Mouse (Mus musculus): ENCODE data around the gene Fignl1. TPM values are rescaled to one million over a fixed set of nuclear protein-coding genes. Genes with fewer than 3 reads are reported as not detected.

Gene Fignl1
- total and polyA plus RNA-seq, 3 experiments: 82.8 to 189 (median 98.5) TPM

GRCm38 (mm10) chr11:11820737-11821136 lies 12.0 kb upstream of the Fignl1 start:
- Histone ChIP-seq H3K4me3 (replicated peaks in 1 of 3; ENCODE audit: low read depth in 2 of 3, low read length in 2 of 3, poor library complexity in 1 of 3) (no peak overlapping the region), H3K9me3 (replicated peaks; ENCODE audit: low read length) (no peaks in the 10 kb centered on the region), H3K36me3 (replicated peaks in 1 of 2; ENCODE audit: control insufficient read depth in 1 of 2, insufficient read depth in 1 of 2, low read length in 1 of 2) (no peaks in the 10 kb centered on the region), H3K4me2 (ENCODE audit: insufficient read depth, low read depth, poor library complexity, severe bottlenecking) (no peak overlapping the region), H3K27me3 (replicated peaks) (no peaks in the 10 kb centered on the region), H3K9ac (ENCODE audit: insufficient read depth, low read depth) (0 out of 2 replicates have a peak overlapping the region, but pooled peaks have one; percentile 11), H3K27ac (ENCODE audit: insufficient read depth, low read depth) (peak overlapping the region; percentile 14; the same call in 1 of the 2 replicates), H3K4me1 (ENCODE audit: control insufficient read depth in 1 of 2, insufficient read depth in 2 of 2) (peaks cover 6 to 29% of the 10 kb centered on the region in 2 experiments), H3K79me2 (replicated peaks; ENCODE audit: control insufficient read depth, extremely low read depth, insufficient read depth, poor library complexity, severe bottlenecking) (no peaks in the 10 kb centered on the region)
- TF ChIP-seq SMC3 (IDR thresholded peaks at IDR 0.05; ENCODE audit: low read depth, low read length) (0 out of 2 replicates have a peak, but pooled peaks have one; percentile 1), CHD1 (IDR thresholded peaks at IDR 0.05; ENCODE audit: low read depth, low read length) (no peak), BHLHE40 (IDR thresholded peaks at IDR 0.05; ENCODE audit: low read depth, low read length) (peak; percentile 76), JUN (IDR thresholded peaks at IDR 0.05; ENCODE audit: insufficient read depth, low read depth, low read length) (no peak), EP300 (IDR thresholded peaks at IDR 0.05; ENCODE audit: low read length) (peak; percentile 53; the same call in 1 of the 2 replicates), ETS1 (conservative IDR thresholded peaks at IDR 0.05; ENCODE audit: low read depth, low read length) (peak; percentile 86), IRF4 (IDR thresholded peaks at IDR 0.05; ENCODE audit: low read depth, low read length) (no peak), MEF2A (IDR thresholded peaks at IDR 0.05; ENCODE audit: borderline replicate concordance, low read depth, low read length) (0 out of 2 replicates have a peak, but pooled peaks have one; percentile 15), TCF12 (IDR thresholded peaks at IDR 0.05; ENCODE audit: low read depth, low read length) (0 out of 2 replicates have a peak, but pooled peaks have one; percentile 42), MAX (IDR thresholded peaks at IDR 0.05; ENCODE audit: low read length) (0 out of 2 replicates have a peak, but pooled peaks have one; percentile 11)
- peak; percentile 74 for DNase-seq (ENCODE audit: extremely low read depth)
- dilution Hi-C loops (cut with MboI; ENCODE audit: extremely low pct_ligation_motif_present, extremely low pct_unique_long_range_greater_than_20kb, low sequenced_read_pairs): loop anchor here (25.0 kb wide), 1 partner anchor 142 kb away; no protein-coding TSS in a partner anchor
- in situ Hi-C loops (cut with MboI; ENCODE audit: low pct_ligation_motif_present, low pct_unique_long_range_greater_than_20kb, low sequenced_read_pairs): loop anchor here (25.0 kb wide), 3 partner anchors 392 to 717 kb away; no protein-coding TSS in a partner anchor

GRCm38 (mm10) chr11:11820251-11820650 lies 11.5 kb upstream of the Fignl1 start:
- Histone ChIP-seq H3K9ac (ENCODE audit: insufficient read depth, low read depth) (0 out of 2 replicates have a peak overlapping the region, but pooled peaks have one; percentile 11), H3K36me3 (replicated peaks in 1 of 2; ENCODE audit: control insufficient read depth in 1 of 2, insufficient read depth in 1 of 2, low read length in 1 of 2) (no peaks in the 10 kb centered on the region), H3K27ac (ENCODE audit: insufficient read depth, low read depth) (no peak overlapping the region), H3K79me2 (replicated peaks; ENCODE audit: control insufficient read depth, extremely low read depth, insufficient read depth, poor library complexity, severe bottlenecking) (no peaks in the 10 kb centered on the region), H3K4me3 (replicated peaks in 1 of 3; ENCODE audit: low read depth in 2 of 3, low read length in 2 of 3, poor library complexity in 1 of 3) (no peak overlapping the region), H3K4me2 (ENCODE audit: insufficient read depth, low read depth, poor library complexity, severe bottlenecking) (no peak overlapping the region), H3K27me3 (replicated peaks) (no peaks in the 10 kb centered on the region), H3K9me3 (replicated peaks; ENCODE audit: low read length) (no peaks in the 10 kb centered on the region), H3K4me1 (ENCODE audit: control insufficient read depth in 1 of 2, insufficient read depth in 2 of 2) (peaks cover 6 to 29% of the 10 kb centered on the region in 2 experiments)
- no peak; the same call in 1 of the 2 replicates for TF ChIP-seq NELFE (IDR thresholded peaks at IDR 0.05; ENCODE audit: low read depth, low read length)
- peak; percentile 20; the same call in 1 of the 2 replicates for TF ChIP-seq MYC (IDR thresholded peaks at IDR 0.05; ENCODE audit: low read depth, low read length)
- no peak for TF ChIP-seq UBTF (IDR thresholded peaks at IDR 0.05; ENCODE audit: low read depth, low read length)
- TF ChIP-seq NRF1 (IDR thresholded peaks at IDR 0.05; ENCODE audit: low read depth, low read length): no peak
- TF ChIP-seq ETS1 (conservative IDR thresholded peaks at IDR 0.05; ENCODE audit: low read depth, low read length): no peak
- no peak for TF ChIP-seq ZMIZ1 (IDR thresholded peaks at IDR 0.05; ENCODE audit: low read depth, low read length)
- no peak for TF ChIP-seq USF2 (conservative IDR thresholded peaks at IDR 0.05; ENCODE audit: low read depth, low read length)
- TF ChIP-seq JUND (conservative IDR thresholded peaks at IDR 0.05; ENCODE audit: low read depth, low read length): peak; percentile 31; the same call in 1 of the 2 replicates
- no peak for TF ChIP-seq KAT2A (IDR thresholded peaks at IDR 0.05; ENCODE audit: insufficient replicate concordance, low read length)
- TF ChIP-seq SMC3 (IDR thresholded peaks at IDR 0.05; ENCODE audit: low read depth, low read length): peak; percentile 100
- 0 out of 2 replicates have a peak, but pooled peaks have one; percentile 30 for TF ChIP-seq IRF4 (IDR thresholded peaks at IDR 0.05; ENCODE audit: low read depth, low read length)
- no peak for TF ChIP-seq MAX (IDR thresholded peaks at IDR 0.05; ENCODE audit: low read length)
- 0 out of 2 replicates have a peak, but pooled peaks have one; percentile 43 for TF ChIP-seq TBP (conservative IDR thresholded peaks at IDR 0.05; ENCODE audit: low read depth, low read length)
- TF ChIP-seq ELF1 (IDR thresholded peaks at IDR 0.05; ENCODE audit: low read depth, low read length): no peak
- 0 out of 2 replicates have a peak, but pooled peaks have one; percentile 27 for TF ChIP-seq POLR2A (IDR thresholded peaks at IDR 0.05; ENCODE audit: low read depth, low read length)
- TF ChIP-seq JUN (IDR thresholded peaks at IDR 0.05; ENCODE audit: insufficient read depth, low read depth, low read length): no peak
- TF ChIP-seq ZC3H11A (IDR thresholded peaks at IDR 0.05; ENCODE audit: low read depth, low read length): peak; percentile 99
- peak; percentile 74 to 99 for TF ChIP-seq CTCF (conservative IDR thresholded peaks at IDR 0.05 in 1 of 2, IDR thresholded peaks at IDR 0.05 in 1 of 2; ENCODE audit: low read depth in 2 of 2, low read length in 2 of 2)
- dilution Hi-C loops (cut with MboI; ENCODE audit: extremely low pct_ligation_motif_present, extremely low pct_unique_long_range_greater_than_20kb, low sequenced_read_pairs): loop anchor here (25.0 kb wide), 1 partner anchor 142 kb away; no protein-coding TSS in a partner anchor
- in situ Hi-C loops (cut with MboI; ENCODE audit: low pct_ligation_motif_present, low pct_unique_long_range_greater_than_20kb, low sequenced_read_pairs): loop anchor here (25.0 kb wide), 3 partner anchors 392 to 717 kb away; no protein-coding TSS in a partner anchor
- DNase-seq (ENCODE audit: extremely low read depth): peak; percentile 97
